Mouse (Mus musculus) heart, embryonic 14.5 days (tissue): ENCODE results near the gene Kcnh2. TPM values are rescaled to one million over a fixed set of nuclear protein-coding genes. Genes with fewer than 3 reads are reported as not detected.

Experiments used
- ATAC-seq: fragments of 200-750 bp; cut with Nextera tagmentation; 2 replicates; pipeline ENCODE4 v1.8.0; 2017; ENCODE audit warnings: low read depth, moderate TSS enrichment; ENCODE audit not compliant: insufficient number of reproducible peaks, insufficient read depth, low FRiP score
- H3K27ac ChIP-seq, 2 experiments: fragments of 200-500 bp in 1 of 2; fragments of 300-500 bp in 1 of 2; sonication (generic) in 1 of 2; replicated peaks in 1 of 2; 2 replicates each; pipeline ENCODE4 v1.5.1; 2012 to 2014; ENCODE audit warnings: low read depth in 2 of 2, low read length in 2 of 2, control low read depth in 1 of 2, mild to moderate bottlenecking in 1 of 2, mixed read lengths in 1 of 2; ENCODE audit not compliant: control insufficient read depth in 1 of 2, insufficient read depth in 1 of 2
- H3K27me3 ChIP-seq: fragments of 300-500 bp; sonication (generic); 2 replicates; pipeline ENCODE4 v1.6.1; 2014; ENCODE audit warnings: mild to moderate bottlenecking, low read length, control low read depth; ENCODE audit not compliant: control insufficient read depth, insufficient read depth
- H3K36me3 ChIP-seq: fragments of 300-500 bp; sonication (generic); 2 replicates; pipeline ENCODE4 v1.6.1; 2014; ENCODE audit warnings: mild to moderate bottlenecking, control low read depth, low read length, mixed read lengths; ENCODE audit not compliant: control insufficient read depth, insufficient read depth
- H3K4me1 ChIP-seq, 2 experiments: fragments of 200-500 bp in 1 of 2; fragments of 300-500 bp in 1 of 2; sonication (generic) in 1 of 2; 2 replicates each; pipeline ENCODE4 v1.6.1; 2012 to 2014; ENCODE audit warnings: low read length in 2 of 2, control low read depth in 1 of 2, mixed read lengths in 1 of 2; ENCODE audit not compliant: control insufficient read depth in 2 of 2, insufficient read depth in 2 of 2
- H3K4me2 ChIP-seq: fragments of 300-500 bp; sonication (generic); 2 replicates; pipeline ENCODE4 v1.6.1; 2014; ENCODE audit warnings: mild to moderate bottlenecking, low read length
- H3K4me3 ChIP-seq, 2 experiments: fragments of 200-500 bp in 1 of 2; fragments of 300-500 bp in 1 of 2; sonication (generic) in 1 of 2; 2 replicates each; pipeline ENCODE4 v1.5.1; 2012 to 2014; ENCODE audit warnings: low read length in 2 of 2, mild to moderate bottlenecking in 2 of 2, control low read depth in 1 of 2, low read depth in 1 of 2, moderate library complexity in 1 of 2; ENCODE audit not compliant: control insufficient read depth in 1 of 2, insufficient read depth in 1 of 2
- H3K9ac ChIP-seq: fragments of 300-500 bp; sonication (generic); 2 replicates; pipeline ENCODE4 v1.6.1; 2014; ENCODE audit warnings: mild to moderate bottlenecking, low read length
- H3K9me3 ChIP-seq: fragments of 300-500 bp; sonication (generic); 2 replicates; pipeline ENCODE4 v1.6.1; 2016; ENCODE audit warnings: low read length, control low read depth; ENCODE audit not compliant: control insufficient read depth
- WGBS: fragments of 180-500 bp; shearing (Covaris S2); extraction: QIAGEN DNeasy Blood & Tissue Kit; methylation state at CpG from one replicate; pipeline ENCODE4 v1.1.7; 2014; 5-methylcytosine and 5-hydroxymethylcytosine counted together
- polyA plus RNA-seq: library from polyadenylated mRNA; unstranded; fragments of >200 nt; fragmentation: Nextera tagmentation; extraction: Ambion mirVana; gene quantifications from 2 replicates; pipeline ENCODE4 v1.2.1, GENCODE M21; 2014

Gene Kcnh2
- polyA plus RNA-seq, 1 experiment from 2014 or later: 32.9 TPM

- Histone ChIP-seq H3K4me2 (peak overlapping the region; percentile 66), H3K27me3 (no peaks in the 10 kb centered on the region), H3K27ac (peak overlapping the region; percentile 72 to 86), H3K9me3 (no peaks in the 10 kb centered on the region), H3K9ac (peak overlapping the region; percentile 72), H3K36me3 (peaks cover 78% of the 10 kb centered on the region), H3K4me3 (peak overlapping the region; percentile 8 to 26), H3K4me1 (peaks cover 41 to 56% of the 10 kb centered on the region in 2 experiments)
- no peak for ATAC-seq
- WGBS: 68% methylated on average over 6 of the region's 6 CpGs
Observed at GRCm38 (mm10) chr5:24328813-24329211, 22.6 kb downstream of the Kcnh2 start.

GRCm38 (mm10) chr5:24326842-24327417 lies 24.5 kb downstream of the Kcnh2 start:
- Histone ChIP-seq H3K4me2 (peak overlapping the region; percentile 66; the same call in 1 of the 2 replicates), H3K4me3 (no peak overlapping the region), H3K27ac (peak overlapping the region; percentile 80 to 86), H3K9me3 (no peaks in the 10 kb centered on the region), H3K27me3 (no peaks in the 10 kb centered on the region), H3K36me3 (peaks cover 76% of the 10 kb centered on the region), H3K4me1 (peaks cover 51 to 73% of the 10 kb centered on the region in 2 experiments), H3K9ac (peak overlapping the region; percentile 72)
- ATAC-seq: no peak
- 36% methylated on average over 4 of the region's 4 CpGs for WGBS

GRCm38 (mm10) chr5:24326166-24326841 lies 25.1 kb downstream of the Kcnh2 start:
- H3K4me2 ChIP-seq: no peak overlapping the region
- peaks cover 55 to 78% of the 10 kb centered on the region in 2 experiments for H3K4me1 ChIP-seq
- H3K27me3 ChIP-seq: no peaks in the 10 kb centered on the region
- no peaks in the 10 kb centered on the region for H3K9me3 ChIP-seq
- peak overlapping the region; percentile 3 to 72; a peak in 3 of 4 replicates for H3K27ac ChIP-seq
- peaks cover 76% of the 10 kb centered on the region for H3K36me3 ChIP-seq
- WGBS: 81% methylated on average over 15 of the region's 15 CpGs
- no peak overlapping the region for H3K4me3 ChIP-seq
- 0 out of 2 replicates have a peak overlapping the region, but pooled peaks have one; percentile 11 for H3K9ac ChIP-seq
- ATAC-seq: no peak

- no peak overlapping the region for H3K9ac ChIP-seq
- H3K27ac ChIP-seq: no peak overlapping the region
- no peaks in the 10 kb centered on the region for H3K27me3 ChIP-seq
- no peak overlapping the region for H3K4me3 ChIP-seq
- no peak for ATAC-seq
- WGBS: 47% methylated on average over 14 of the region's 14 CpGs
- H3K9me3 ChIP-seq: no peaks in the 10 kb centered on the region
- H3K36me3 ChIP-seq: peaks cover 75% of the 10 kb centered on the region
- H3K4me2 ChIP-seq: no peak overlapping the region
- peaks cover 60 to 78% of the 10 kb centered on the region in 2 experiments for H3K4me1 ChIP-seq
Observed at GRCm38 (mm10) chr5:24325251-24325650, 26.2 kb downstream of the Kcnh2 start.

- H3K36me3 ChIP-seq: peaks cover 93% of the 10 kb centered on the region
- H3K4me1 ChIP-seq: peaks cover 38 to 53% of the 10 kb centered on the region in 2 experiments
- H3K9ac ChIP-seq: peak overlapping the region; percentile 45; the same call in 1 of the 2 replicates
- 19% methylated on average over 21 of the region's 22 CpGs for WGBS
- H3K4me3 ChIP-seq: no peak overlapping the region
- no peak for ATAC-seq
- H3K27ac ChIP-seq: peak overlapping the region in 1 of 2 experiments; percentile 81; a peak in 2 of 4 replicates
- H3K4me2 ChIP-seq: no peak overlapping the region
- no peaks in the 10 kb centered on the region for H3K9me3 ChIP-seq
- no peaks in the 10 kb centered on the region for H3K27me3 ChIP-seq
Observed at GRCm38 (mm10) chr5:24321711-24322682, 29.4 kb downstream of the Kcnh2 start.

GRCm38 (mm10) chr5:24320894-24321293 lies 30.5 kb downstream of the Kcnh2 start:
- H3K27ac ChIP-seq: peak overlapping the region; percentile 49 to 81
- H3K9ac ChIP-seq: peak overlapping the region; percentile 35
- peaks cover 84% of the 10 kb centered on the region for H3K36me3 ChIP-seq
- 59% methylated on average over 5 of the region's 5 CpGs for WGBS
- ATAC-seq: no peak
- H3K27me3 ChIP-seq: no peaks in the 10 kb centered on the region
- no peaks in the 10 kb centered on the region for H3K9me3 ChIP-seq
- no peak overlapping the region for H3K4me3 ChIP-seq
- H3K4me1 ChIP-seq: peaks cover 34 to 43% of the 10 kb centered on the region in 2 experiments
- H3K4me2 ChIP-seq: peak overlapping the region; percentile 37

- WGBS: 8% methylated on average over 6 of the region's 6 CpGs
- Histone ChIP-seq H3K9me3 (no peaks in the 10 kb centered on the region), H3K4me3 (0 out of 4 replicates have a peak overlapping the region, but pooled peaks of 1 of the 2 experiments have one; percentile 3), H3K4me2 (peak overlapping the region; percentile 37), H3K27me3 (no peaks in the 10 kb centered on the region), H3K27ac (peak overlapping the region; percentile 61 to 81), H3K4me1 (peaks cover 33 to 40% of the 10 kb centered on the region in 2 experiments), H3K9ac (peak overlapping the region; percentile 35), H3K36me3 (peaks cover 79% of the 10 kb centered on the region)
- peak; percentile 57 for ATAC-seq
Observed at GRCm38 (mm10) chr5:24320467-24320813, 31.0 kb downstream of the Kcnh2 start.
